Mouse (Mus musculus): ENCODE results near the gene Ptprk. TPM values are rescaled to one million over a fixed set of nuclear protein-coding genes. Genes with fewer than 3 reads are reported as not detected.

The Ptprk gene
- total RNA-seq, 4 experiments from 2014 or later: 2.3 to 2.7 (median 2.5) TPM

GRCm38 (mm10) chr10:28396520-28396915, 321.9 kb downstream of the Ptprk start:
- DNase-seq (ENCODE audit: low spot score in 2 of 2): no peak

GRCm38 (mm10) chr10:28401796-28402195, 327.2 kb downstream of the Ptprk start:
- DNase-seq (ENCODE audit: low spot score in 2 of 2): no peak

- no peak for DNase-seq (ENCODE audit: low spot score in 2 of 2)
Measured at GRCm38 (mm10) chr10:28408980-28409379, 334.4 kb downstream of the Ptprk start.

GRCm38 (mm10) chr10:28414823-28415222, 340.2 kb downstream of the Ptprk start:
- DNase-seq (ENCODE audit: low spot score in 2 of 2): no peak

- DNase-seq (ENCODE audit: low spot score in 2 of 2): no peak
Measured at GRCm38 (mm10) chr10:28422622-28423021, 348.0 kb downstream of the Ptprk start.

GRCm38 (mm10) chr10:28425371-28425770, 350.8 kb downstream of the Ptprk start:
- no peak for DNase-seq (ENCODE audit: low spot score in 2 of 2)

GRCm38 (mm10) chr10:28436084-28436483, 361.5 kb downstream of the Ptprk start:
- no peak for DNase-seq (ENCODE audit: low spot score in 2 of 2)

- DNase-seq (ENCODE audit: low spot score in 2 of 2): no peak
Measured at GRCm38 (mm10) chr10:28449853-28450252, 375.2 kb downstream of the Ptprk start.

- no peak for DNase-seq (ENCODE audit: low spot score in 2 of 2)
Measured at GRCm38 (mm10) chr10:28450642-28451041, 376.0 kb downstream of the Ptprk start.

GRCm38 (mm10) chr10:28458027-28458426, 383.4 kb downstream of the Ptprk start:
- DNase-seq (ENCODE audit: low spot score in 2 of 2): no peak

GRCm38 (mm10) chr10:28459963-28460362, 385.3 kb downstream of the Ptprk start:
- no peak for DNase-seq (ENCODE audit: low spot score in 2 of 2)

GRCm38 (mm10) chr10:28463706-28464105, 389.1 kb downstream of the Ptprk start:
- no peak for DNase-seq (ENCODE audit: low spot score in 2 of 2)

- no peak for DNase-seq (ENCODE audit: low spot score in 2 of 2)
Measured at GRCm38 (mm10) chr10:28464766-28465548, 390.3 kb downstream of the Ptprk start.

GRCm38 (mm10) chr10:28485574-28485973, 411.0 kb downstream of the Ptprk start:
- no peak for DNase-seq (ENCODE audit: low spot score in 2 of 2)

GRCm38 (mm10) chr10:28491006-28491405, 416.4 kb downstream of the Ptprk start:
- no peak for DNase-seq (ENCODE audit: low spot score in 2 of 2)

GRCm38 (mm10) chr10:28492206-28492605, 417.6 kb downstream of the Ptprk start:
- no peak for DNase-seq (ENCODE audit: low spot score in 2 of 2)

- no peak for DNase-seq (ENCODE audit: low spot score in 2 of 2)
Measured at GRCm38 (mm10) chr10:28492870-28493269, 418.2 kb downstream of the Ptprk start.

GRCm38 (mm10) chr10:28493271-28493861, 418.7 kb downstream of the Ptprk start:
- no peak for DNase-seq (ENCODE audit: low spot score in 2 of 2)

GRCm38 (mm10) chr10:28497791-28498190, 423.2 kb downstream of the Ptprk start:
- no peak for DNase-seq (ENCODE audit: low spot score in 2 of 2)

GRCm38 (mm10) chr10:28498504-28498903, 423.9 kb downstream of the Ptprk start:
- no peak for DNase-seq (ENCODE audit: low spot score in 2 of 2)

GRCm38 (mm10) chr10:28513601-28514000, 439.0 kb downstream of the Ptprk start:
- DNase-seq (ENCODE audit: low spot score in 2 of 2): no peak

GRCm38 (mm10) chr10:28516147-28516546, 441.5 kb downstream of the Ptprk start:
- no peak for DNase-seq (ENCODE audit: low spot score in 2 of 2)

GRCm38 (mm10) chr10:28518297-28518696, 443.7 kb downstream of the Ptprk start:
- DNase-seq (ENCODE audit: low spot score in 2 of 2): no peak

Measured in gastrocnemius, adult 8-10 months (tissue).